Mouse (Mus musculus) spleen, adult 2 months (tissue): ENCODE data around the gene Gsap.

Experiments
- CTCF ChIP-seq: fragments of 200-500 bp; IDR thresholded peaks from 2 replicates; pipeline ENCODE4 v1.5.1; 2011; ENCODE audit warnings: mild to moderate bottlenecking, inconsistent platforms; ENCODE audit not compliant: insufficient read depth, insufficient read length, insufficient replicate concordance; ENCODE audit errors: extremely low read depth
- POLR2A ChIP-seq: fragments of 200-500 bp; IDR thresholded peaks from 2 replicates; pipeline ENCODE4 v1.6.1; 2011; ENCODE audit warnings: low read depth, low read length, inconsistent platforms

DNA sequence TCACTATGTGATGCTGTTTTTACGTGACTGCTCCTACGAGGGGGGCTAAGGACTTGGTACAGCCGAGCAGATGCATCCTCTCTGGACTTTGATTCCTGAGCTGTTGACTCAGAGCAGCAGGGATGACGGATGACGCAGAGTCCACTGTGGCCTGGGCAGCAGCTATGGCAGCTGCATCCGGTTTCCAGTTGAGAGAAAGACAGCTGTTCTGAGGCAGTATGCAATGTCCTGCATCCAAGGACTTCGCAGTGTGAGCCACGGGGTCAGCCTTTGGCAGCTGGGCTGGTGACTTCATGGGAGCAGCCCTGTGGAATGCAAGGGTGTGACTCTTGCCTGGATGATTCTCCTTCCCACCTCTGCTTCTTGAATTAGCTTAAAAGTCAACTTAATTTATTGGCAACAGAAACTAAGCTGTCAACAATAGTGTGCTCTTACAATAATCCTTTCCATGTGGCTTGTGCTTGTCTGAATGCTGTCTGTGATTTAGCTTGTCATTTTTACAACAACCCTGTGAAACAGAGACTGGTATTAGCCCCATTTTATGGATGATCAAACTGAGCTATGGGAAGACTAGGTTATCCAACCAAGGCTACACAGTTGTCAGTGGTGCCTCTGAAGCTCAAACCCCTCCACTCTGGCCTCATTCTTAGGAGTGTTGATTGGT lies 41.4 kb upstream of the Gsap start:
- TF ChIP-seq POLR2A, result no peak
- no peak for TF ChIP-seq CTCF
